Mouse (Mus musculus) left cerebral cortex, postnatal 4 days (tissue): ENCODE data around the gene Tmem106c. TPM values are rescaled to one million over a fixed set of nuclear protein-coding genes. Genes with fewer than 3 reads are reported as not detected.
A peak's percentile ranks its signal among the peaks of the same experiment; 100 is the strongest.

Source experiments
- DNase-seq: peaks from one replicate; pipeline ENCODE4 v3.0.0-alpha.2; 2022
- intact Hi-C: fragments of 180-260 bp; cut with DNase I; formaldehyde crosslinking; loops from one replicate; pipeline ENCODE4 v1.15.1; 2025
- total RNA-seq, 2 experiments: library from RNA; stranded (reverse); gene quantifications; 2 replicates each; pipeline ENCODE4 v1.2.3; 2021

Gene Tmem106c
- 10 to 100 TPM; 18.0 to 20.1 TPM for total RNA-seq

DNA sequence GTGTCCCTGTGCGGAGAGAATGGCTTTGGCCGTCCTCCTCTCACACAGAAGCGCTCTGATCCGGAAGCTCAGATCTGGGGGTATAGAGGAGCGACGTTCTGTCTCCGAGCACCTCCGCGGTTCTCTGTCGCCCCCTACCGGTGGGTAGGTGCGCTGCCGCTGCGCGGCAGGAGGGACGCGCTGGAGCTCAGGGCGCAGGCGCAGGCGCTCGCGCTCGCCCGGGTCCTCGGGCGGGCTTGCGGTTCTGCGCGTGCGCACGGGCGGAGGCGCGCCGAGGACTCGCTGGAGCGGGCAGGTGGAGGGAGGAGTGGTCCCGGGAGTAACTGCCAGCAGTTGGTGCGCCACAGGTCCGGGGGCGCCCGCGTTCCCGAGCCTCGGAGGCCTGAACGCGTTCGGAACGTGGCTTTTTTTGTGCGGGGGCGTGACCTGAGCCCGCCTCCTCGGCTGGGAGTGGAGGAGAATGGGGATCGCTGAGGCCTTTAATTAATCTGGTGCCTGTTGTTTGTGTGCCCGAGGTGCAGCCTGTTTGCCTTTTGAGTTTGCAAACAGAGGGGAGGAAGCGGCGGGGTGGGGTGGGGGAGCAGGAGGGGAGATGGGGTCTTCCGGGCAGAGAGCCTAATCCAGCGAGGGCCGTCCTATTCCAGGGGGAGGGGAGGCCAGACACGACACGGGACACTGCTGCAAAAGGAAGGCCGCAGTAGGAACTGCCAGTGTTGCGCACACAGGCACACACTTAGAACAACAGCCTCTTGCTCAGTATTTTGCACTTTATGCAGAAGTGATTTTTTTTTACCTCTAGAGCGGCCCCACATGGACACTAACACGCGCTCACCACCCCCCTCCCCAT lies at the start of gene Tmem106c:
Gene Tmem106c (plus strand): TSS at position 212 of the 847 bp plus-strand sequence.
- peak; percentile 94 for DNase-seq
- intact Hi-C loops: no loop called here

DNA sequence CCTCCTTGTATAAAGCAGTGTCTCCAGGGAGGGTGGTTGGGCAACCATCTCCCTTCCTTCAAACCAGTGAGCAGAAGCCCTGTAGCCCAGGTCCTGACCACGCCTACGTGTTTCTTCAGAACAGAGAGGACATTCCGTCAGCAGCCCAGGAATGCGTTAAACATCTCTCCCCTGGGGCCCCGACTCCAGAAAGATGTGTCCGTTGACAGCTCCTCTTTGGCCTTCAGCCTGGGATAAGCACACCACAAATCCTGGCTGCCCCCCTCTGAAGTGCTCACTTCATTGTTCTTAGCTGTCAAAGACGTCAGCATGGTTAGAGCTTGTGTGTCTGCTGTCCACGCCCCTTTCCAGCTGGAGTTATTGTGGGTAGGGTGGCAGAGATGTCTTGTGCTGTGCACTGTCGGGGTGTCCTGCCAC lies 49.7 kb upstream of the Tmem106c start:
- intact Hi-C loops: no loop called here
- no peak for DNase-seq

DNA sequence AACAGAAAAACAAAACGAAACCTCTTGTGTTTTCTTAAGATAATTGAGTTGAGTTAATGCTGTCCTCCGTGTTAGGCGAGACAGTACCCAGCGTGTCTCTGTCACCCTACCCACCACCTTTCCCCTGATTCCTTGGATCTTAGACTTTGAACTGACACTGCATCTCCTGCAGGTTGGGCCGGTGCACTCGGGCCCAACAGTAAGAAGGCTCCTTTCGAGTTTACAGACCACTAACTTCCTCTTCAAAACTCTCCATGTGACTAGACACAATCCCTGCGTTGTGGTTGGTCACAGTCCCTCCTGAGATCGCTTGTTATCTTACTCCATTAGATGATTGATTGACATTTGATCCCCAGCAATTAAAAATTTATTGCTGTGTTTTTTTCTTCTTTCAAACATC lies 46.0 kb upstream of the Tmem106c start:
- intact Hi-C loops: no loop called here
- DNase-seq: no peak

DNA sequence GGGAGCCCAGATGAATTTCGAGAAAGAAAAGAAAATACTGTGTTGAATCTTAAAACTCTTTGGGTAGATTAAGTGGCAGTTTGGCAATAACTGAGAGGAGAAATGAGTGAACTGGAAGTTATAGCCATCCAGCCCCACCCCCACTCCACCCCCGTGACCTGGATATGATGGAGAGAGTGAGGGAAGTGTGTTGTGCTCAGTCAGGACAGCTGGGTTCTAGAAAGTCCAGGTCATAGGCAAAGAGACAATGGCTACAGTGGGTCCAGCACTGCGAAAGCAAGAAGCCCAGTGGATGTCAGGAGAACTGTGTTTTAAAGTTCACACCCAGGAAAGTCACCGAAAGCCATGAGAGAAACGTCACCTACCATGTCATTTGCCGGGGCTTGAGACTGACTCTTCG lies 44.8 kb upstream of the Tmem106c start:
- intact Hi-C loops: no loop called here
- DNase-seq: no peak

DNA sequence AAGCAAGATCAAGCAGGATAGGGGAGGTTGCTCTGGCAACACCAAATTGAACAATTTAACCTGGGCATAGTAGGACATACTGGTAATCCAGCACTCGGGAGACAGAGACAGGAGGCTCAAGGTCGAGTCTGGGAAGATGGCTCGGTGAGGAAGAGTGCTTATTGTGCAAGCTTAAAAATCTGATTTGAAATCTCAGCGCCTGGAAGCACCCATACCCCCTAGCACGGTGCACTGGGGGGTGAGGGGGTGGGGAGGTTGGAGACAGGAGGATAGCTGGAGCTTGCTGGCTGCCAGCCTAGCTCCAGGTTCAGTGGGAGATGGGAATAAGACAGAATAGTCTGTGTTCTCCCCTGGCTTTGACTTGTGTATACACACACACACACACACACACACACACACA lies 43.7 kb upstream of the Tmem106c start:
- no peak for DNase-seq
- intact Hi-C loops: no loop called here

DNA sequence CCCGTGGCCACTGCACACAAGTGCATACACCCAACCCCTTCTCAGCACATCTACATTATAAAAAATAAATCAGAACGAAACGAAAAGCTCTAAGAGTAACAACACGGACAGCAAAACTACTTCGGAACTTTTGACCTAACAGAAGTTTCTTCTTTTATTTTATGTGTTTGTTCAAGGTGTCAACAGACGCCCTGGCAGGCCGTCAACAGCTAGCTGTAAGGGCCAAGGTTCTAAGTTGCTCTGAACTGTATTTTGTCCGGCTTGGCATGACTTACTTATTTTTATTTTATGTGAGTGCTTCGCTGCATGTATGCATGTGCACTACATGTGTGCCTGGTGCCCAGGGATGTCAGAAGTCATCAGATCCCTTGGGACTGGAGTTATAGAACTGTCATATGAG lies 42.2 kb upstream of the Tmem106c start:
- no peak for DNase-seq
- intact Hi-C loops: no loop called here

- no peak for DNase-seq
- intact Hi-C loops: no loop called here
Measured at GRCm38 (mm10) chr15:97922421-97922820, 41.6 kb upstream of the Tmem106c start.

DNA sequence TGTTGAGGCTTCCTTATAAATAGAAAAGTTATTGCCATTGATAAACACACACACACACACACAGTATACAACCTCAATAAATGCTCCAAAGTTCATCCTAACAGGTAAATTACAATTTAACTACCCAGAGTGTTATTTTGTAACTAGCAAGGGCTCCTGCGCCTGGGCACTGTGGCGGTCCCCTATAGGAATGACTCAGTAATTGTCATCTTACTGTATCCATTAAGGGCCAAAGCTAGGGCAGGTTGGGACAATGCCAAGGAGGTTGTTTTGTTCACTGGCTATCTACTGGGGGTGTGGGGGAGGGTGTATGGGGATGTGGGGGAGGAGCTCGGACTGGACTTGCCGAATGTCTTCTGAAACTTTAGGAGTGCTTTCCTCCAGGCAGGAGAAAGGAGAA lies 37.0 kb upstream of the Tmem106c start:
- intact Hi-C loops: no loop called here
- DNase-seq: no peak

DNA sequence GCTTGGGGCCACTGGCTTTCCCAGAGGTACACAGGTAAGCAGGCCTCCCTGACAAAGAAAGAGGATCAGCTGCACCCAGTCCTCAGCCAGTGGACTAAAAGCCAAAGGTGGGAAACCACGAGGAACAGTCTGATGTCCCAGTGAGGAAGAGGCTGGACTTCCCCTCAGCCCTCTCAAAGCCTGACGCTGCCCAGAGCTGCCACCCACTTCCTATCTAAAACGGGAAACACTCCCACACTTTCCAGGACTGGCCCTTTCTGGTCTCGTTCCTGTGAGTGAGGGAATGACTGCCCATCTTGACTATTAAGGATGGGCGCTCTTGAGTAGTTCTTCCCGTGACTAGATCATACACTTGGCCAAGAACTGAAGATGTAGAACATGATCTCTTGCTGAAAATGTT lies 36.2 kb upstream of the Tmem106c start:
- no peak for DNase-seq
- intact Hi-C loops: no loop called here

DNA sequence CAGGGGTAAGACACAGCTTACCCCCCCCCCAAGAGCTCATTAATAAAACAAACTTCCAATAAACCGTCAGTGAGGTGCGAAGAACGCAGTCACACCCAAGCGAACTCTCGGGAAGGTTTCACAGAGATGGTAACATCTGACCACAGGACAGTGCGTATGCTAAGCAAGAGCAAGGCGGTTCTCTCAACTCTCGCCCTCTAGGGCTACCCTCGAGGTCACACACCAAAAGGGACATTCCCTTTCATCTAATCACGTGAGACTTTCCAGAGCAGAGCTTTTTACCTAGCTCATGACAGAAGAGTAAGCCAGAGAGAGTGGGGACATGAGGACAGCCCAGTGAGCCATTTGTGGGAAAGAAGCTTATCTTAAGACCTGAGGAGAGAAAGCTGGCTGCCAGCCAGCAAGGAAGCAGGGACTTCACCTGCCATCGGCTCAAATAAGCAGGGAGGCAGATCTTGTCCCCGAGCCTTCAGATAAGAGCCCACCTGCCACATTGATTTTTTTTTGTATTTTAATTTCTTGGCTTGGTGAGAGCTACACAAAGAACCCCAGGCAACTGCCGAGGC lies 34.7 kb upstream of the Tmem106c start:
- no peak for DNase-seq
- intact Hi-C loops: no loop called here

- intact Hi-C loops: no loop called here
- no peak for DNase-seq
Measured at GRCm38 (mm10) chr15:97932441-97932840, 31.6 kb upstream of the Tmem106c start.

- no peak for DNase-seq
- intact Hi-C loops: no loop called here
Measured at GRCm38 (mm10) chr15:97938580-97938979, 25.4 kb upstream of the Tmem106c start.

GRCm38 (mm10) chr15:97940088-97940487 lies 23.9 kb upstream of the Tmem106c start:
- no peak for DNase-seq
- intact Hi-C loops: no loop called here

- intact Hi-C loops: no loop called here
Measured at GRCm38 (mm10) chr15:97941306-97941705, 22.7 kb upstream of the Tmem106c start.

DNA sequence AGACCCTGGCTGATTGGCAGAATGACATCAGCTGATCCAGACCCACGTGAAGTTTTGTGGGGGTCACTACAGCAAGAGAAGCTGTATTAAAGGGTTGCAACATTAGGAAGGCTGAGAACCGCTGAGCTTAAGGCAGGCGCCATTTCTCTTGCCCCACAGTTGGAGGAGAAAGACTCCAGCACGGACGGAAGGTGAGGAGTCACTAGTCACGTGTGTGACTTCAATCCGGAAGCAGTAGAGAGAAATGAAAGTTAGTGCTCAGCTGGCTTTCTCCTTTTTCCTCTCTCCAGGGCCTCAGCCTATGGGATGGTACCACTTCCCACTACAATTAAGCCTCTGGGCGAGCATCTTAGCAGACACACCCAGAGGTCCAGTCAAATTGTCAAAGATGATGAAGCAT lies 21.5 kb upstream of the Tmem106c start:
- intact Hi-C loops: no loop called here
- DNase-seq: no peak

More at GRCm38 (mm10) chr15:97941306-97941705, 22.7 kb upstream of the Tmem106c start:
- no peak for DNase-seq

- no peak for DNase-seq
- intact Hi-C loops: no loop called here
Measured at GRCm38 (mm10) chr15:97943356-97943755, 20.6 kb upstream of the Tmem106c start.

DNA sequence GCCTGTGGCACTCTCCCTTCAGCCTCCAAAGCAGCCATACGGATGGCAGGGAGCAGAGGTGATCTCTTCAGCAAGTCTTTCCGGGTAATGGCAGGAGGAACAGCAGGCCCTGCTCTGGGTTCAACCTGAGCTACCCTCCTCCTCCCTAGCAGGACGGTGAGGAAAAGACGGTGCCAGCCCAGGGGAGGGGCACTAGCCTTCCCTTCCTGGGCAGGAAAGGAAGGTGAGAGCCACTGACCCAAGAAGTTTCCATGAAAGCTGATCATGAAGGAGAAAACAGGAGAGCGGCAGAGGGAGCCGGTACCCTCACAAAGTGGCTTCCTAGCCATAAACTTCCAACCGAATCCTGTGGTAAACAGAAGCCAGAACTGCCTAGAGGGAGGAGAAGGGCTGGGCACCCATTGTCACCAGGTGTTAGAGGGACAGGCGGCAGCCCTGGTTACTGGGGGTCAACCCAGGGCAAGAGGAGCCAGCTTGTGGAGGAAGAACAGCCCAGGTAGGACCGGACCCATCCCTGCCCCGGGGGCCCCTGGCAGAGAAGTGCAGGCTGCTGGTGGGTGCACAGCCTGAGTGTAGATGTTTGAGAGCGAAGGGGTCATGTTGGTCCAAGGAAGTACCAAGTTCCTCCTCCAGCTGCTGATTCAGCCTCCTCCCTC lies 19.0 kb upstream of the Tmem106c start:
- no peak for DNase-seq
- intact Hi-C loops: no loop called here

DNA sequence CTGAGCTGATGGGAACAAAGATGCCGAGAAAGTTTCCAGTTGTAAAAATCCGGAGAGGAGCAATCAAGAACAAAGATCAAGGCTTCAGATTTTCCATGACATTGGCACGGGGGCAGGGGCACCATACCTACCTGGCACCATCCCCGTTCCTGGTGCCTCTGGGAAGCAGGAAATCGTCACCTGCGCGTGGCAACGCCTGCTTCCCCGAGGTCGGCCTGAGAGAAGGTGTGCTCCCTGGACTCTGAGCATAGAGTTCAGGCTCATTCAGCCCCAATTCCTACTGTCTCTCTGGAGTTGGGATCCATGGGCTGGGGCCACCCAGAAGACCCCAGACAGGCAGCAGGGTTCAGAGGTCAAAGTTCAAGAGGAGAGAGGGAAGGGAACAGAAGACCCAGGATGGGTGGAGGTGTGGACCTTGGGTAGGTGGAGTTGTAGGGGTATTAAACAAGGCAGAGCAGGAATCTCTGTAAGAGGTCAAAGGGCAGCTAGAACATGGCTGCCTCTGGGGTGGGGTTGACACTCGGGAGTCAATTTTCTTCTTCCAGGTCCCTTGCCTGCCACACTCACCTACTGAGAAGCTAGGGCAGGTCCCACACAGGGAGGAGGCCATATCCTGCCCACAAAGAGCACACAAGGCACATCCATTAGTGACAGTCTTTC lies 18.2 kb upstream of the Tmem106c start:
- intact Hi-C loops: no loop called here
- no peak for DNase-seq

GRCm38 (mm10) chr15:97948720-97949119 lies 15.3 kb upstream of the Tmem106c start:
- DNase-seq: no peak
- intact Hi-C loops: no loop called here

DNA sequence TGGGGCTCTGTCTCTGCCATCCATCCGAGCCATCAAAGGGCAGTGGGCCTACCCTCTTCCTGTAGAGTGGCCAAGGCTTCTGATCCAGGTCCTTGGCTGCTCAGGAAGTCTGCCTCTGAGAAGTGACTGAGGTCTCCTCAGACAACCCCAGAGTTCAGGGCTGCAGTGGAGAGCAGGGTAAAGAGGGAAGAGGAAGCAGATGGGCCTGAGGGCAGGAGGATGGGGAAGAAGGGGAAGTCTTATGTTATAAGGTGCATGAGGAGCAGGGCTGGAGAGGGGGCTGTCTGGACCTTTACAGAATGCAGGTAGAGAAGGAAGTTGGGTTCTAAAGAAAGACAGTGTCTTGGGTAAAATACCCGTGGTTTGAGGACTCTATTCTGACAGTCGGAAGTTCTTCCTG lies 14.3 kb upstream of the Tmem106c start:
- intact Hi-C loops: loop anchor here (5.0 to 10.0 kb wide), 2 partner anchors 95 to 232 kb away; no protein-coding TSS in a partner anchor

DNA sequence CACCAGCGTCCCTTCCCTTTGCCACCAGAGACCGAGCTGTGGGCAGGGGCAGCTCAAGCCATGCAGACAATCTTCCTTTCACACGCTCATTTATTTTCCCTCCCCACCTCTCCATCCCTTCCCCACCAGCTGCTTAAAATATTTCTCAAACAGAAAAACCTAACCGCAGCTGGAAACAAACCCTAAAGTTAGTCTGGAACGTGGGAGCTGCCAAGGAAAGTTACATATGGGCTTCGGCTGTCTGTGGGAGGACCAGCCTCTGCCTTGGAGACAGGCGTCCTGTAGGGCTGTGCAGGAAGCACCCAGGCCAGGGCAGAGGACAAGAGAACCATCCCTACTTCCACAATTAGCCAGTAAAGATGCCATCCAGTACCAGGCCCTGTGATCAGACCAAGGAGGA lies 13.8 kb upstream of the Tmem106c start:
- DNase-seq: no peak
- intact Hi-C loops: loop anchor here (5.0 to 10.0 kb wide), 2 partner anchors 95 to 233 kb away; no protein-coding TSS in a partner anchor

More for the DNA sequence above, 14.3 kb upstream of the Tmem106c start:
- no peak for DNase-seq
